Mouse (Mus musculus) intestine, postnatal 0 days (tissue): ENCODE data around the gene Ffar4. TPM values are rescaled to one million over a fixed set of nuclear protein-coding genes. Genes with fewer than 3 reads are reported as not detected.

ENCODE experiments used
- ATAC-seq: fragments of 200-750 bp; cut with Nextera tagmentation; 2 replicates; pipeline ENCODE4 v1.8.0; 2017; ENCODE audit warnings: mild to moderate bottlenecking, moderate TSS enrichment, moderate library complexity
- H3K27ac ChIP-seq: fragments of 300-500 bp; sonication (generic); 2 replicates; pipeline ENCODE4 v1.5.1; 2014; ENCODE audit warnings: mild to moderate bottlenecking, low read depth, low read length, moderate library complexity
- H3K27me3 ChIP-seq: fragments of 300-500 bp; sonication (generic); replicated peaks from 2 replicates; pipeline ENCODE4 v1.6.1; 2014; ENCODE audit warnings: low read length, mixed read lengths; ENCODE audit not compliant: control insufficient read depth, insufficient read depth
- H3K36me3 ChIP-seq: fragments of 300-500 bp; sonication (generic); 2 replicates; pipeline ENCODE4 v1.6.1; 2014; ENCODE audit warnings: mild to moderate bottlenecking, moderate library complexity; ENCODE audit not compliant: control insufficient read depth, insufficient read depth
- H3K4me1 ChIP-seq: fragments of 300-500 bp; sonication (generic); replicated peaks from 2 replicates; pipeline ENCODE4 v1.6.1; 2014; ENCODE audit warnings: antibody characterized with exemption, low read length, mixed read lengths; ENCODE audit not compliant: control insufficient read depth, insufficient read depth
- H3K4me2 ChIP-seq: fragments of 300-500 bp; sonication (generic); replicated peaks from 2 replicates; pipeline ENCODE4 v1.6.1; 2014; ENCODE audit warnings: low read depth, mild to moderate bottlenecking, moderate library complexity
- H3K4me3 ChIP-seq: fragments of 300-500 bp; sonication (generic); 2 replicates; pipeline ENCODE4 v1.5.1; 2014; ENCODE audit warnings: low read depth, low read length
- H3K9ac ChIP-seq: fragments of 300-500 bp; sonication (generic); 2 replicates; pipeline ENCODE4 v1.6.1; 2014; ENCODE audit warnings: mild to moderate bottlenecking, low read depth, low read length
- H3K9me3 ChIP-seq: fragments of 300-500 bp; sonication (generic); 2 replicates; pipeline ENCODE4 v1.6.1; 2016; ENCODE audit warnings: mixed run types; ENCODE audit not compliant: control insufficient read depth
- CTCF ChIP-seq: sonication (generic); IDR thresholded peaks from 2 replicates; pipeline ENCODE4 v1.5.1; 2016; ENCODE audit warnings: low read depth, mild to moderate bottlenecking, control low read depth, antibody characterized with exemption, moderate library complexity
- WGBS: fragments of 180-500 bp; shearing (Covaris S2); extraction: QIAGEN DNeasy Blood & Tissue Kit; methylation state at CpG from one replicate; pipeline ENCODE4 v1.1.7; 2014; 5-methylcytosine and 5-hydroxymethylcytosine counted together
- polyA plus RNA-seq: library from polyadenylated mRNA; unstranded; fragments of >200 nt; fragmentation: Nextera tagmentation; extraction: Ambion mirVana; gene quantifications from 2 replicates; pipeline ENCODE4 v1.2.1, GENCODE M21; 2015

Gene Ffar4
- polyA plus RNA-seq, 1 experiment from 2014 or later = 5.3 TPM

DNA sequence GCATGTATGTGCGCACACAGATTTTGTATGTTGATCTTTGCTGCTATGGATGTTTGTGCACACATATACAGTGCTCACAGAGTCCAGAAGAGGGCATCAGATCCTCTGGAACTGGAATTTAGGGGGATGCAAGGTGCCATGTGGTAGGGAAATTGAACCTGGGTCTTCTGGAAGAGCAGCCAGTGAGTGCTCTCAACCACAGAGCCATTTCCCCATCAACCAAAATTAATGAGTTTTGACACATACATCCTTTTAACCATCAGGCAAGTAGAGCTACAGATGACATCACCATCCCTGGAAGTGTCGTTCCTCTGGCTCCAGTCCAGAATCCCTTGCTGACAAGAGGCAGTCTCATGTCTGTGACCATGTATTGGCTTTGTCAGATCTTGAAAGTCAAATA lies 20.6 kb upstream of the Ffar4 start:
- H3K36me3 ChIP-seq = peaks cover 19% of the 10 kb centered on the region
- WGBS = 68% methylated on average over 2 of the region's 2 CpGs
- H3K27ac ChIP-seq = no peak overlapping the region
- no peak for ATAC-seq
- no peaks in the 10 kb centered on the region for H3K27me3 ChIP-seq
- H3K4me3 ChIP-seq = no peak overlapping the region
- H3K9me3 ChIP-seq = no peaks in the 10 kb centered on the region
- peak; percentile 60 for TF ChIP-seq CTCF
- no peaks in the 10 kb centered on the region for H3K4me1 ChIP-seq
- no peak overlapping the region for H3K9ac ChIP-seq
- no peak overlapping the region for H3K4me2 ChIP-seq

DNA sequence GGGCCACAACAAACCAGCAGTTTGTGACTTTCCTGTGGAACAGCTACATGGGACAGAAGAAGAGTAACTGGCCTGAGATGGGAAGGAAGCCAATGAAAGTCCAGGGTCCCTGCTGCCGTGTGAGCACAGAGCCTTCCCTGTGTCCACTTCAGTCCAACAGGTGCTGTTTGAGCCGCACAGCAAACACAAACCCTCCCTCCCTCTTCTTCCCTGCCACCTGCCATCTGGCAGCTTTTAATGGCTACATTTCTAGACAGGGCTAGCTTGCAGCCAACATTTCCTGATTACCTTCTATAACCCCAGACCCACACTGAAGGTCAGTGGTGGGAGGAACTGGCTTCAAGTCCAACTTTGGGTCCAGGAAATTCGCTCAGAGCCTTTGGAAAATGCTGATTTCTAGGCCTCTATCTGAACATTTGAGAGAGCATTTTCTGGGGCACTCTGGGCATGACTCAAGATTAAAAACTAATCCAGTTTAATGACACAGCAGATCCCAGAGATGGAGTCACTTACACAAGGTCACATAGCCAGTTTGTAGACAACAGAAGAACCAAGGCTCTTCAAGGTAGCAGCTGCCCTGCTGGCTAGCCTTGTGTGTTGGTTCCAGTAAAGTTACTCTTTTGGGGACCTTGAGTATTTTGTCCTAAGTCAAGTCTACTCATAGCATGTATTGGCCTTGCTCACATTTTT lies 18.9 kb upstream of the Ffar4 start:
- Histone ChIP-seq H3K36me3 (peaks cover 5% of the 10 kb centered on the region), H3K27ac (no peak overlapping the region), H3K9ac (no peak overlapping the region), H3K27me3 (no peaks in the 10 kb centered on the region), H3K4me3 (no peak overlapping the region), H3K4me2 (no peak overlapping the region), H3K9me3 (no peaks in the 10 kb centered on the region), H3K4me1 (no peaks in the 10 kb centered on the region)
- TF ChIP-seq CTCF = no peak
- peak; percentile 57; the same call in 1 of the 2 replicates for ATAC-seq
- WGBS = 50% methylated on average over 3 of the region's 3 CpGs

GRCm38 (mm10) chr19:38081361-38081760 lies 15.5 kb upstream of the Ffar4 start:
- Histone ChIP-seq H3K36me3 (no peaks in the 10 kb centered on the region), H3K9me3 (no peaks in the 10 kb centered on the region), H3K4me3 (no peak overlapping the region), H3K9ac (no peak overlapping the region), H3K27ac (no peak overlapping the region), H3K27me3 (no peaks in the 10 kb centered on the region), H3K4me2 (no peak overlapping the region), H3K4me1 (no peaks in the 10 kb centered on the region)
- no peak for TF ChIP-seq CTCF
- ATAC-seq = no peak
- WGBS = 78% methylated on average over 3 of the region's 3 CpGs

GRCm38 (mm10) chr19:38082931-38083525 lies 13.8 kb upstream of the Ffar4 start:
- H3K9me3 ChIP-seq = no peaks in the 10 kb centered on the region
- no peak overlapping the region for H3K4me3 ChIP-seq
- peak; percentile 75 for ATAC-seq
- no peak overlapping the region for H3K4me2 ChIP-seq
- H3K9ac ChIP-seq = no peak overlapping the region
- WGBS = 15% methylated on average over 5 of the region's 5 CpGs
- no peak overlapping the region for H3K27ac ChIP-seq
- TF ChIP-seq CTCF = no peak
- H3K36me3 ChIP-seq = no peaks in the 10 kb centered on the region
- no peaks in the 10 kb centered on the region for H3K27me3 ChIP-seq
- H3K4me1 ChIP-seq = no peaks in the 10 kb centered on the region

- H3K9ac ChIP-seq = no peak overlapping the region
- ATAC-seq = no peak
- H3K27me3 ChIP-seq = no peaks in the 10 kb centered on the region
- no peaks in the 10 kb centered on the region for H3K36me3 ChIP-seq
- H3K4me2 ChIP-seq = no peak overlapping the region
- H3K4me1 ChIP-seq = no peaks in the 10 kb centered on the region
- no peak overlapping the region for H3K27ac ChIP-seq
- WGBS = 93% methylated on average over 4 of the region's 4 CpGs
- no peak overlapping the region for H3K4me3 ChIP-seq
- H3K9me3 ChIP-seq = no peaks in the 10 kb centered on the region
- TF ChIP-seq CTCF = no peak
These were observed 11.0 kb upstream of the Ffar4 start for GRCm38 (mm10) chr19:38085841-38086240.

DNA sequence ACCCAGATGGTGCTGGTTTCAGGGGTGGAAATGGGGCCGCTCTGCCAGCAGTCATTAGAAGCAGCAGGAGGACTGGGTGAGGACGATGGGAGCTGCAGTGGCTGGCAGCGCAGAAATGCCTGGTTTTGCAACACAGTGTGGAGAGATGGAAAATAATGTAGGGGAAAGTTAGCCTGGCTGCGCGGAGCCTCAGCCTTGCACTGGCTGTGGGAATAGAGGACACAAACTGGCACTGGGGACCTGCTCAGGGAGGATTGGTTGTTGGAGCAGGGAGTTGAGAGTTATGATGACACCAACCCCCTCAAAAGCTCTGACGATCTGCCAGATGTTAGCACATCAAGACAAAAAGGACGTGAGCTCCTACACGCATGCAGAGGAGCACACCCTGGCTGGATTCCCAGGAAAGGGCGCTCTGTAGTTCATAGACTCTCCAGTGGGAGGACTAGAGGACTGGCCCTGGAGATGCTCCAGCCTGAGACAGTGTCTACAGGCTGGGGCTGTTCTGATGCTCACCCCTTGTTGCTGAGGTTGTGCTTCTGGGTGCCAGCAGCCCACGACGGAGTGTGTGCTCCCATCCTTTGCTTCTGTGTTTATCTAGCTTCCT lies 9.8 kb upstream of the Ffar4 start:
- TF ChIP-seq CTCF = peak; percentile 88
- H3K4me2 ChIP-seq = no peak overlapping the region; the same call in 1 of the 2 replicates
- no peaks in the 10 kb centered on the region for H3K36me3 ChIP-seq
- 0 out of 2 replicates have a peak, but pooled peaks cover 3% of the 10 kb centered on the region for H3K4me1 ChIP-seq
- no peaks in the 10 kb centered on the region for H3K9me3 ChIP-seq
- no peak overlapping the region for H3K27ac ChIP-seq
- ATAC-seq = peak; percentile 34; the same call in 1 of the 2 replicates
- H3K4me3 ChIP-seq = no peak overlapping the region
- 46% methylated on average over 11 of the region's 11 CpGs for WGBS
- no peak overlapping the region for H3K9ac ChIP-seq
- H3K27me3 ChIP-seq = no peaks in the 10 kb centered on the region
